Mouse (Mus musculus) hindbrain, embryonic 11.5 days (tissue): ENCODE results near the gene Cfap157. TPM values are rescaled to one million over a fixed set of nuclear protein-coding genes. Genes with fewer than 3 reads are reported as not detected.

ENCODE experiments used
- ATAC-seq: fragments of 200-750 bp; cut with Nextera tagmentation; 2 replicates; pipeline ENCODE4 v1.8.0; 2017; ENCODE audit warnings: mild to moderate bottlenecking, moderate TSS enrichment, moderate library complexity; ENCODE audit not compliant: low FRiP score
- DNase-seq: peaks from one replicate; pipeline ENCODE4 v3.0.0-alpha.2; 2015; ENCODE audit warnings: low spot score
- H3K27ac ChIP-seq: fragments of 300-500 bp; sonication (generic); 2 replicates; pipeline ENCODE4 v1.5.1; 2014; ENCODE audit warnings: mild to moderate bottlenecking, low read depth, low read length
- H3K27me3 ChIP-seq: fragments of 300-500 bp; sonication (generic); 2 replicates; pipeline ENCODE4 v1.6.1; 2014; ENCODE audit warnings: mild to moderate bottlenecking, low read length, moderate library complexity, mixed read lengths; ENCODE audit not compliant: control insufficient read depth, insufficient read depth
- H3K36me3 ChIP-seq: fragments of 300-500 bp; sonication (generic); 2 replicates; pipeline ENCODE4 v1.6.1; 2014; ENCODE audit warnings: mild to moderate bottlenecking, low read length, moderate library complexity, mixed read lengths; ENCODE audit not compliant: control insufficient read depth, insufficient read depth
- H3K4me1 ChIP-seq: fragments of 300-500 bp; sonication (generic); replicated peaks from 2 replicates; pipeline ENCODE4 v1.6.1; 2014; ENCODE audit warnings: low read length, mixed read lengths; ENCODE audit not compliant: control insufficient read depth, insufficient read depth
- H3K4me2 ChIP-seq: fragments of 300-500 bp; sonication (generic); replicated peaks from 2 replicates; pipeline ENCODE4 v1.6.1; 2014; ENCODE audit warnings: mild to moderate bottlenecking, low read depth, low read length
- H3K4me3 ChIP-seq: fragments of 300-500 bp; sonication (generic); 2 replicates; pipeline ENCODE4 v1.5.1; 2014; ENCODE audit warnings: low read depth, low read length
- H3K9ac ChIP-seq: fragments of 300-500 bp; sonication (generic); 2 replicates; pipeline ENCODE4 v1.6.1; 2014; ENCODE audit warnings: low read depth, low read length
- H3K9me3 ChIP-seq: fragments of 300-500 bp; sonication (generic); 2 replicates; pipeline ENCODE4 v1.6.1; 2016; ENCODE audit warnings: low read length; ENCODE audit not compliant: control insufficient read depth
- WGBS: fragments of 180-500 bp; shearing (Covaris S2); extraction: QIAGEN DNeasy Blood & Tissue Kit; methylation state at CpG from one replicate; pipeline ENCODE4 v1.1.7; 2014; 5-methylcytosine and 5-hydroxymethylcytosine counted together
- polyA plus RNA-seq: library from polyadenylated mRNA; unstranded; fragments of >200 nt; fragmentation: Nextera tagmentation; extraction: Ambion mirVana; gene quantifications from 2 replicates; pipeline ENCODE4 v1.2.1, GENCODE M21; 2014

The Cfap157 gene
- polyA plus RNA-seq, 1 experiment from 2014 or later: 0.80 TPM

DNA sequence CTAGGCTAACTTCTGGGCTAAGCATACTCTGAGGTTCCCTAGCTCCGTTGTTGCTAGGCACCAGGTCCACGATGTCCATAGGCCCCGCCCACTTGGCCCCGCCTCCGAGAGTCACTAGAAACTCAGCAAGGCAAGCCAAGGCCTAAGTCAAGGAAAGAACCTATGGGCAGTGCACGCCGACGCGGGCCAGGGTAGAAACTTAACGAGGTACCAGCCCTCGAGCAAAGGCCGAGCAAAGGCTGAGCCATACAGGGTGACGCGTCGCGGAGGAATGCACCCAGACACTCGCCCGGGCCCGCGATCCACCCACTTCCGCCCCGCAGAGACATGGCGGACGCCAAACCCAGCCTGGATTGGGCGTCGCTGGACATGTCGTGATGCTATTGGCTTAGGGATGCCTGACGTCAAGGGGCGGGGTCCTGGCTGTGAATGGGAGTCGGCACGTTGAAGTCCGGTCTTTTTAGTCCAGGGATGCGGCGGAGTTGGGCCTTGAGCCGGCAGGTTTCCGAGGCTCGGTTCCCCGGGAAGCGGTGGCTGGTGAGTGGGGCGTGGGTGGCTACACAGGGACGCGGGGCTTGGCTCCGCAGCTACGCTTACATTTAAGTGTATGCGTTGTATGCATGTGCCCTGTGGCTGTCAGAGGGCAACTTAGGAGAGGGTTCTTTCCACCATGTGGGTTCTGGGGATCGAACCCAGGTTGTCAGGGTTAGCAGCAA is 8.7 kb downstream of the Cfap157 start, which contains the start of the genes Ttc16 and Ptrh1:
Ttc16 (minus strand) TSS at position 275 of the 716 bp plus-strand sequence.
Ptrh1 (plus strand) TSS at position 428 of the 716 bp plus-strand sequence.
- no peaks in the 10 kb centered on the region for H3K27me3 ChIP-seq
- H3K27ac ChIP-seq: no peak within 1 kb of the TSS
- under 1% methylated on average over 46 of the region's 46 CpGs for WGBS
- DNase-seq: peak; percentile 98
- H3K4me3 ChIP-seq: peak within 1 kb of the TSS; percentile 53
- peak within 1 kb of the TSS; percentile 79 for H3K4me2 ChIP-seq
- peak; percentile 96 for ATAC-seq
- 0 out of 2 replicates have a peak, but pooled peaks cover 5% of the 10 kb centered on the region for H3K4me1 ChIP-seq
- H3K9ac ChIP-seq: peak within 1 kb of the TSS; percentile 49
- no peaks in the 10 kb centered on the region for H3K9me3 ChIP-seq
- H3K36me3 ChIP-seq: no peaks in the 10 kb centered on the region

DNA sequence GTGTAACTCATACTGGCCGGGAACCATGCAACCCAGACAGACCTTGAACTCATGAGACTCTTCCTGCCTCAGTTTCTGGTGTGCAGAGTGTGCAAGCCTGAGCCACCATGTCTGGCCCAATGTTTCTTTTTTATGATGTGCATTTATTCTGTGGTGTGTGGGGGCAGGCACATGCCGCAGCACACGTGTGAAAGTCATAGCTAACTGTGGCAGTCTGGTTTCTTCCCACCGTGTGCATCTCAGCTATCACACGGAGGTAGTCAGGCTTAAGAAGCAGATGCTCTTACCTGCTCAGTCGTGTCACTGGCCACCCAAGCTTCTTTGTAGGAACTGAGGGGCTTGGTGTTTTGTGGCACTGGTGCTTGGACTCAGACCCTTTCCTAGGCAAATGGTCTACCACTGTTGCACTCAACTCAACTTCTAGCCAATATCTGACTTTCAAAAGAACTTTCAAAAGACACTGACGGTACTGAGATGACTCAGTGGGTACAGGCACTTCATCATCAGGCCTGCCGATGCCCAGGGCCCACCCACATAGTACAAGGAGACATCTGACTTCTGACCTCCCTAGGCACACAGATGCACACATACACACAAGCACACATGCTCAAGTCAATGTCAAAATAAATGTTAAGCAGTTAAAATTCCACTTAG is 11.5 kb downstream of the Cfap157 start:
- Histone ChIP-seq H3K36me3 (no peaks in the 10 kb centered on the region), H3K4me2 (no peak overlapping the region), H3K9me3 (no peaks in the 10 kb centered on the region), H3K9ac (no peak overlapping the region), H3K4me3 (no peak overlapping the region), H3K27me3 (no peaks in the 10 kb centered on the region), H3K27ac (no peak overlapping the region), H3K4me1 (0 out of 2 replicates have a peak, but pooled peaks cover 5% of the 10 kb centered on the region)
- 89% methylated on average over 8 of the region's 8 CpGs for WGBS
- no peak for ATAC-seq
- no peak for DNase-seq

DNA sequence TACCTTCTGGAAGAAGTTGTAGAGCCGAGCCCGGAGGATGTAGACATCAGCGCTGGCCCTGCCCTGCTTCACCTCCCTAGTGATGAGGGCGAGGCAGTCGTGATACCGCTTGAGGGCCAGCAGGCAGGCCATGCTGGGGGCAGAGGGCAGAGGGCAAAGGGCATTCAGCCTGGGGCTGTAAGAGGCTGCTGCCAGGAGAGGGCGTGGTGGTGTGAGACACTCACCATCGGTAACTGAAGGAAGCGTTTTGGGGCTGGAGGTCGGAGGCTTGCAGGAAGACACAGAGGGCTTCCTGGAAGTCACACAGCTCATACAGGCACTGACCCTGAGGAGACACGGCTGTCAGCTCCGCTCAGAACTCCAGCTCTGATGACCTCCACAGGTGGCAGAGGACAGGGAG is 12.3 kb downstream of the Cfap157 start:
- H3K9ac ChIP-seq: no peak overlapping the region
- no peaks in the 10 kb centered on the region for H3K9me3 ChIP-seq
- 29% methylated on average over 12 of the region's 12 CpGs for WGBS
- no peak overlapping the region for H3K4me2 ChIP-seq
- H3K27ac ChIP-seq: no peak overlapping the region
- H3K4me1 ChIP-seq: 0 out of 2 replicates have a peak, but pooled peaks cover 5% of the 10 kb centered on the region
- no peak overlapping the region for H3K4me3 ChIP-seq
- ATAC-seq (no peak), DNase-seq (no peak)
- H3K27me3 ChIP-seq: no peaks in the 10 kb centered on the region
- no peaks in the 10 kb centered on the region for H3K36me3 ChIP-seq

DNA sequence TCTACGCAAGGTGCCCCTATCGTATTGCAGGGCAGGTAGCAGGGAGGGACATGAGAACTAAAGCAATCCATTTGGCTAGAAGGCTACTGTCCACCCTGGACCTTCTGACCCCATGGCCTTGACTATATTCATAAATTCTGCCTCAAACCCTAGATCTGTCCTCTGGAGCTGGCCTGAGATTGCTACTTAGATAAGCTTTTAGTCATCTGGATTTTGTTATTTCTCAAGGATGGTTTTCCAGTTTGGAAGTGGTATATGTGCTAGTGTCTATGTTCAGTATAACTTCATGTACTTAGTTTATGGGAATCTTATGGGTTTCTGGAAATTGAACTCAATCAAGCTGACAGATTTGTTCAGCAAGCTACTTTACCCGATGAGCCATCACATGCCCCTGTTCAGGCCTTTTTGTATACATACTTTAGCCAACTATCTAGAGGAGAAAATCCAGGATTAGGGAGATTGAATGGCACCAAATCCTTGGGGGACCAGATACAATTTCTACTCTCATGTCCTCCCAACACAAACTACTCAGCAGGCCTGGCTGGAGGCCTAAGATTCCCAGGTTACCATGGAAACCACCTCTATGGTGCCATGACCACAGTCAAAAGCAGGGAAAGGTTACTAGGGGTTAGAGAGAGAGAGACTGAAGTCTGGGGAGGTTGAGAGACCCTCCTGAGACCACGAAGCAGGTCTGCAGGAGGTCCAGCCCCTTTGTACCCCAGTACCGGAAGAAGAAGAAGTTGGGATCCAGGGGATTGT is 14.7 kb downstream of the Cfap157 start:
- Histone ChIP-seq H3K9ac (no peak overlapping the region), H3K4me3 (no peak overlapping the region), H3K27ac (no peak overlapping the region), H3K4me2 (no peak overlapping the region), H3K4me1 (no peaks in the 10 kb centered on the region), H3K36me3 (no peaks in the 10 kb centered on the region), H3K9me3 (no peaks in the 10 kb centered on the region), H3K27me3 (no peaks in the 10 kb centered on the region)
- 67% methylated on average over 5 of the region's 5 CpGs for WGBS
- DNase-seq (no peak), ATAC-seq (no peak)

DNA sequence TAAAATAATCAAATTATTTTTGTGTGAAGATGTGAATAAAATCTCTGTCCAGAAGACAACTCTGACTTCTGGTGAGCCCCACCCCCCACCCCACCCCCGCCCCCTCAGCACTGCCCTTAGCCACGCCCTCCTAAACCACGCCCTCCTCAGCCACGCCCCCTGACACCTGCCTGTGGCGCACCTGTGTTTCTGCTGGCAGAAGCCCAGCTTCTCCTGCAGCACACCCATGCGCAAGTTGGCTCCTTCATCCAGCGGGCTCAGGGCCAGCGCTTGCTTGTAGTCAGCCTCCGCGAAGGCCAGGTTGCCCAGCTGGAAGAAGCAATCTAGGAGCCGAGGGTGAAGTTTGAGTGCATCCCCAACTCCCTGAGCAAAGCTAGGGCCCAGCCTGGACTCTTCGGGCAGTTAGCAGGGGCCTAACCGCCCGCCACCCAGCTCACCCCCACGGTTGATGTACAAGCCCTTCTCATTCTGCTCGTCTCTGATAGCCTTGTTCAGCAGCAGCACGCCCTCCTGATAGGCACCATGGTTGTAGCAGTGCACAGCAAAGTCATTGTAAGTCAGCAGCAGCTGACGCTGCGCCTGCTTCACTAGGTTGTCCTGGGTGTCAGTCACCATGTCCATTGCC is 15.5 kb downstream of the Cfap157 start:
- H3K27ac ChIP-seq: no peak overlapping the region

DNA sequence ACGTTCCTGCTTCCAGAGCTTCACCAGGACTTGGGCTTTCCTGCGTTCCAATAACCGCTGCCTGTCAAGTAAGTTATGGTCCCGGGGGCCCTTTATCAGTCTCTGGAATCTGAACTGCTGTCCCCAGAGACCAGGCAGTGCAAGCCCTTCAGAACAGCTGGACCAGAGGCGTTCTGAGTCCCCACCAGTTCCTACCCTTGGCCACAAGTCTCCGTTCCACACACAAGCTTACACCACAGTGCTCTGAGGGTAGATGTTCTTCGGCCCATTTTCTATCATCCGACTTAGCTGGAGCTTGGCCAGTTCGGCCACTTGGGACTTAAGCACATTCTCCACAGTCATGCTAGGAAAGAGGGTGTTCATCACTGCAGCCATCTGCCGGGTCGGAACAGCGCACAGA is 17.0 kb downstream of the Cfap157 start:
- ATAC-seq: no peak
- no peak for DNase-seq
- Histone ChIP-seq H3K9me3 (no peaks in the 10 kb centered on the region), H3K9ac (no peak overlapping the region), H3K27me3 (no peaks in the 10 kb centered on the region), H3K4me2 (no peak overlapping the region), H3K36me3 (no peaks in the 10 kb centered on the region), H3K4me1 (no peaks in the 10 kb centered on the region), H3K4me3 (no peak overlapping the region), H3K27ac (no peak overlapping the region)
- WGBS: 74% methylated on average over 12 of the region's 12 CpGs

More for the DNA sequence above, 15.5 kb downstream of the Cfap157 start:
- ATAC-seq: no peak
- Histone ChIP-seq H3K36me3 (no peaks in the 10 kb centered on the region), H3K27me3 (no peaks in the 10 kb centered on the region), H3K4me1 (no peaks in the 10 kb centered on the region), H3K9ac (no peak overlapping the region), H3K4me3 (no peak overlapping the region), H3K4me2 (no peak overlapping the region), H3K9me3 (no peaks in the 10 kb centered on the region)
- 67% methylated on average over 15 of the region's 19 CpGs for WGBS
- DNase-seq: no peak

DNA sequence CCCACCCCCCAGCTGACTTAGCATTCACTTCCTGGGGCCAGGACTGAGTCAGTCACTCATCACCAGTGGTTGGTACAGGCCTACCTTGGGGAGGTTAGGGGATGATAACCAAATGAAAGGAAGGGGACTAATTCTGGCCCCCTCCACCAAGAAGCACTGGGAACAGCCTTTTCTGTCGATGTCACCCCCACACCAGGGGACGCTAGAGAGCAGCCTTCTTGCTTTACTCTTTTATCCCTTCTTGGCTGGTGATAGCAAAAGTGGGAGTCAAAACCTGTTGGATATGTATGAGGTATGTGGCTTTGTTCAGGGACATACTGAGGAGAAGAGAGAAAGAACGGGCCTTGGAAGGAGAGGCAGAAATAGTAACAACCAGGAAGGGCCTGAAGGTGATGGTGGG is 20.9 kb downstream of the Cfap157 start:
- no peak overlapping the region for H3K4me3 ChIP-seq
- no peak for DNase-seq
- no peak overlapping the region for H3K27ac ChIP-seq
- H3K36me3 ChIP-seq: no peaks in the 10 kb centered on the region; the same call in 1 of the 2 replicates
- no peak overlapping the region for H3K4me2 ChIP-seq
- H3K27me3 ChIP-seq: no peaks in the 10 kb centered on the region
- H3K4me1 ChIP-seq: no peaks in the 10 kb centered on the region
- no peak for ATAC-seq
- 83% methylated on average over 3 of the region's 3 CpGs for WGBS
- H3K9me3 ChIP-seq: no peaks in the 10 kb centered on the region
- H3K9ac ChIP-seq: no peak overlapping the region

DNA sequence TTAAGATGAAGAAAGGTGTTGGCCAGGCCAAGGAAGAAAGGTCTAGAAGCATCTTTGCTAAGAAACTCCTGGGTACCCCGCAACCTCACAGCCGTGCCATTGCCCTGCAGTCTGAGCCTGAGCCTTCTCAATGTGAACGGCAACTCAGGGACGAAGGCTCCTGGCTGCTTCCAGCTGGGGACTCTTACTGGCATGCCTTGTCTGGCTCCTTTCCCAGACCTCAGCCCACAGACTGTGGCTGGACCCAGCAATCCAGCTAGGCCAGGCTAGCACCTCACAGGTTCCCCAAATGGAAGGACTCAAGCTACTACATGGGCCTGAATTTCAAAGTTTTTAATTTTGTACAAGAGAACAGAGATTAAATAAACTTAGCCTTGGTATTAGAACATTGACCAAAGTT is 22.4 kb downstream of the Cfap157 start:
- Histone ChIP-seq H3K9me3 (no peaks in the 10 kb centered on the region), H3K36me3 (no peaks in the 10 kb centered on the region; the same call in 1 of the 2 replicates), H3K9ac (no peak overlapping the region), H3K27ac (no peak overlapping the region), H3K4me3 (no peak overlapping the region), H3K4me2 (no peak overlapping the region), H3K4me1 (no peaks in the 10 kb centered on the region), H3K27me3 (no peaks in the 10 kb centered on the region)
- ATAC-seq (no peak), DNase-seq (no peak)
- WGBS: 97% methylated on average over 4 of the region's 4 CpGs
